Mouse (Mus musculus): ENCODE data around the gene Lcp1. TPM values are rescaled to one million over a fixed set of nuclear protein-coding genes. Genes with fewer than 3 reads are reported as not detected.
A peak's percentile ranks its signal among the peaks of the same experiment; 100 is the strongest.

Lcp1 gene
- total and polyA plus RNA-seq, 2 experiments from 2014 or later: 11.2 to 11.3 TPM

DNA sequence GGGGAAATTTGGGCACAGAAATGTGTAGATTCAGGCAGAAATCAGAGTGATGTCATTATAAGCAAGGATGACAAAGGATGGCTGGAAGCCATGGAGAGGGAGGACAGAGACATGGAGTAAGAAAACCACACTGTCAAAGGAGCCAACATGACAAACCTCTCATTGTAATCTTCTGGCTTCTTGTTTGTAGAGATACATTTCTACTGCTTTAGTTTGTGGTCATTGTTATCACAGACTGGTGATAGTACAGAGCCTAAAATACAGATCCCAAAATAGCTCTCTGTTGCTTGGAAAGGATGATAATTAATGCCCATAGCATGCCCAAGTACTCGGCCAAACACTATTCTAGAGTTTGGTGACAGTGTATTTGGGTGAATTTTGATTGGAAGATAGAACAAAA, 39.6 kb downstream of the Lcp1 start:
- no peaks in the 10 kb centered on the region for H3K36me3 ChIP-seq (replicated peaks; ENCODE audit: control insufficient read depth, insufficient read depth, low read length)
- H3K9ac ChIP-seq (replicated peaks; ENCODE audit: low read depth, low read length): no peak overlapping the region
- no peaks in the 10 kb centered on the region for H3K27me3 ChIP-seq (ENCODE audit: control insufficient read depth, insufficient read depth, low read length)
- H3K27ac ChIP-seq (ENCODE audit: low read depth): peak overlapping the region; percentile 38; the same call in 1 of the 2 replicates
- ATAC-seq (ENCODE audit: insufficient read depth, low read depth) (no peak), DNase-seq (ENCODE audit: low spot score) (no peak)
- H3K4me3 ChIP-seq (ENCODE audit: low read depth, low read length): no peak overlapping the region
- H3K9me3 ChIP-seq (replicated peaks; ENCODE audit: control insufficient read depth, low read length): no peaks in the 10 kb centered on the region
- WGBS: 11% methylated on average over 1 of the region's 1 CpGs
- H3K4me2 ChIP-seq (ENCODE audit: low read depth, low read length): no peak overlapping the region; the same call in 1 of the 2 replicates
- H3K4me1 ChIP-seq (ENCODE audit: control insufficient read depth, insufficient read depth): peaks cover 24% of the 10 kb centered on the region
- TF ChIP-seq EP300 (IDR thresholded peaks at IDR 0.05; ENCODE audit: low read depth) (no peak), CTCF (IDR thresholded peaks at IDR 0.05; ENCODE audit: low read depth) (no peak)

DNA sequence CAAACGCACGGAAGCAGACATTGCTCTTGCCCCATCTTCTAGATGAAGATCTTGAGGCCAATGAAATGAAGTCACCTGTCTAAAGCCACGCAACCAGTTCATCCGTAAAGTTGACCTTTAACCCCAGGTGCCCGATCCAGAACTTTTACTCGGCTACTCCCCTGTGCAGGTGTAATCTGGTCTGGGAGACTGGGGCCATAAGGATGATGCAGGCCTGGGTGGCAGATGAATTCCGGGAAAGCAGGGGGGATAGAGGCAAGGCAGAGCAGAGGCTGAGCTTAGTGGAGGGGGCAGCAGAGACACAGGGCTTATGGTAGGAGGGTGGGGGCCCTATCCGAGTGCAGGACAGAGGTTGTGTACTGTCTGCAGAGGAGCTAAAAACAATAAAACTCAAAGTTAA, 43.4 kb downstream of the Lcp1 start:
- H3K27ac ChIP-seq (ENCODE audit: low read depth): no peak overlapping the region
- ATAC-seq (ENCODE audit: insufficient read depth, low read depth): no peak
- H3K9ac ChIP-seq (replicated peaks; ENCODE audit: low read depth, low read length): no peak overlapping the region
- no peak overlapping the region for H3K4me2 ChIP-seq (ENCODE audit: low read depth, low read length)
- H3K4me3 ChIP-seq (ENCODE audit: low read depth, low read length): no peak overlapping the region
- DNase-seq (ENCODE audit: low spot score): no peak
- no peaks in the 10 kb centered on the region for H3K36me3 ChIP-seq (replicated peaks; ENCODE audit: control insufficient read depth, insufficient read depth, low read length)
- TF ChIP-seq EP300 (IDR thresholded peaks at IDR 0.05; ENCODE audit: low read depth) (no peak), CTCF (IDR thresholded peaks at IDR 0.05; ENCODE audit: low read depth) (no peak)
- H3K4me1 ChIP-seq (ENCODE audit: control insufficient read depth, insufficient read depth): peaks cover 30% of the 10 kb centered on the region
- no peaks in the 10 kb centered on the region for H3K27me3 ChIP-seq (ENCODE audit: control insufficient read depth, insufficient read depth, low read length)
- no peaks in the 10 kb centered on the region for H3K9me3 ChIP-seq (replicated peaks; ENCODE audit: control insufficient read depth, low read length)
- WGBS: 87% methylated on average over 8 of the region's 8 CpGs

DNA sequence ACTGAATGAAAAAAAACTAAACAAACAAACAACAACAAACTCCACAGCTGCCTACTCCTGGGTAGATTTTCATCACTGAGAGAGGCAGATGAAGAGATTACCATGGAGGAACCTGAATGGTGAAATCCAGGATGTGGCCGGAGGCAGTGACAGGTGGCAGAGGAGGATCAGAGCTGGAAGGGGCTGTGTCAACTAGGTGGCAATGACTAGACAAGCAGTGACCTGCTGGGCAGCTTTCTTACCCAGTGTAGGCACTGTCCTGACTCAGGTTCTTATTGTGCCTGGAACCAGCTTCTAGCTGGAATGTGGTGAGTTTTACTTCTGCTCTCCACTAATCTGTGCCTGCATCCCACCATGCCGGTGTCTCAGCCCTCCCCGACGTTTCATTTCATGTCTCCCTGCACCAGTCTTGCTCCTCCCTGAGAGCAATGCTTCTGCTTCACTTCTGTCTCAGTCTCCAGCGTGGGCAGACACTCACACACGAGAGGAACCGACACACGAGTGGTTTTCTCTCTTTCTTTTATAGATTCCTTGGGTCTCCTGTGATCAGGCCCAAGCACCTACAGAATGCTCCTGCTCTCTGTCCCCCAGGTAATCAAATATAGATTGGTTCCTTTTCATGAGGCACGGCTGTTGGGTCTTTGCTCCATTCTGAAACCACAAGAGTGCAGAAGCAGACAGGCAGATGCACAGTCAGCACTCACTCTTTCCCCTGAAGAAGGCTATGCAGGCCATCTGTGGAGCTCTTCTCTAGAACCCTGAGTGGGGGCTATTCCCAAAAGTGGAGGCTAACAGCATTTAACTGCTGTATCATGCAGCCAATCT, 44.0 kb downstream of the Lcp1 start:
- ATAC-seq (ENCODE audit: insufficient read depth, low read depth) (no peak), DNase-seq (ENCODE audit: low spot score) (no peak)
- H3K27me3 ChIP-seq (ENCODE audit: control insufficient read depth, insufficient read depth, low read length): no peaks in the 10 kb centered on the region
- TF ChIP-seq EP300 (IDR thresholded peaks at IDR 0.05; ENCODE audit: low read depth) (no peak), CTCF (IDR thresholded peaks at IDR 0.05; ENCODE audit: low read depth) (no peak)
- H3K4me2 ChIP-seq (ENCODE audit: low read depth, low read length): no peak overlapping the region
- 81% methylated on average over 9 of the region's 9 CpGs for WGBS
- no peak overlapping the region for H3K9ac ChIP-seq (replicated peaks; ENCODE audit: low read depth, low read length)
- no peaks in the 10 kb centered on the region for H3K36me3 ChIP-seq (replicated peaks; ENCODE audit: control insufficient read depth, insufficient read depth, low read length)
- H3K27ac ChIP-seq (ENCODE audit: low read depth): no peak overlapping the region
- no peak overlapping the region for H3K4me3 ChIP-seq (ENCODE audit: low read depth, low read length)
- no peaks in the 10 kb centered on the region for H3K9me3 ChIP-seq (replicated peaks; ENCODE audit: control insufficient read depth, low read length)
- H3K4me1 ChIP-seq (ENCODE audit: control insufficient read depth, insufficient read depth): peaks cover 30% of the 10 kb centered on the region

DNA sequence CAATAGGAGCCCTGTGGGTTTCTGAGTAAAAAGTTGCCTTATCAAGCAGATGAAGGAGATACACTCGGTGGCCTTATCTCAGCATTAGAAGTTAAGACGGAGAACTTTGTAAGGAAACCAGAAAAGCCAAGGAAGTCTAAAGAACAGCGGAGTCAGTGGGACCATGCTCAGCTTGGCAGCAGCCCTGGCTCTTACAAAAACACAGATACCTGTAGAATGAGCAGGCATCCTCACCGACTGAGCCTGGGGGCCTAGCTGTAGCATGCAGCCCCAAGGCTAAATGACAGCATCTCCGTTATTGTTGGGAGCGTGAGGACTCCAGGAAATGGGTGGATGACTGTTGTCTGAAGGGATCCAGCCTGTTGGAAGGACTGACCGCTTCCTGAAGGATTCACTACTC, 44.9 kb downstream of the Lcp1 start:
- H3K27ac ChIP-seq (ENCODE audit: low read depth): no peak overlapping the region
- no peak overlapping the region for H3K4me2 ChIP-seq (ENCODE audit: low read depth, low read length)
- no peaks in the 10 kb centered on the region for H3K9me3 ChIP-seq (replicated peaks; ENCODE audit: control insufficient read depth, low read length)
- WGBS: 66% methylated on average over 7 of the region's 7 CpGs
- DNase-seq (ENCODE audit: low spot score) (no peak), ATAC-seq (ENCODE audit: insufficient read depth, low read depth) (no peak)
- peaks cover 22% of the 10 kb centered on the region for H3K4me1 ChIP-seq (ENCODE audit: control insufficient read depth, insufficient read depth)
- H3K9ac ChIP-seq (replicated peaks; ENCODE audit: low read depth, low read length): no peak overlapping the region
- H3K36me3 ChIP-seq (replicated peaks; ENCODE audit: control insufficient read depth, insufficient read depth, low read length): no peaks in the 10 kb centered on the region
- no peak overlapping the region for H3K4me3 ChIP-seq (ENCODE audit: low read depth, low read length)
- TF ChIP-seq CTCF (IDR thresholded peaks at IDR 0.05; ENCODE audit: low read depth) (no peak), EP300 (IDR thresholded peaks at IDR 0.05; ENCODE audit: low read depth) (no peak)
- no peaks in the 10 kb centered on the region for H3K27me3 ChIP-seq (ENCODE audit: control insufficient read depth, insufficient read depth, low read length)

DNA sequence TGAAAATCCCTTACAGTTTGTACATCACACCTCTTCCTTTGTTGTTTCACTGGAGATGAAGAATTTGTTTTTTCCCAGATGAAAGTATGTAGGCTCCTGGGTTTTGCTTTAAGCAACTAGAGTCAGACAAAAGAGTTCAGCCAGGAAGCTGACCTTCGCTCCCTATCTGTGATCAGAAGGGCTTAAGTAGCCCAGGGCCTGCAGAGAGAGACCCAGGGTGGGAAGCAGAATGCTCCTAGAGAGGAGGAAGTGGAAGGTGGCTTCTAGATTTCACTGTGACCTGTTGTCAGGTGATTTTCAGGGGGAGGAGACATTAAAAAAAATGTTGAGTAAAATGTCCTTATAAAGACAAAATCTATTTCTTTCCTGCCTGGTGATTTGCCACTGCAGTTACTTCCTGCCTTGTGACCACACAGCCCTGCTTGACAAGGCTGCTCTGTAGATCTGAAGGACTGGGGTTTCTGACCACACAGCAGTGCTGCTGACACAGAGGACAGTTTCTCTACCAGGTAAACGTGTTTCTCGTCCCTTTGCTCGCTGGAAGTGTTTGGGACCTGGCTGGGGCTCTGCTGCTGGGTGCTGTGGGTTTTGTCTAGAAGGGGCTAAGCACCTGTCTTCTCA, 45.6 kb downstream of the Lcp1 start:
- H3K4me1 ChIP-seq (ENCODE audit: control insufficient read depth, insufficient read depth): peaks cover 15% of the 10 kb centered on the region; the same call in 1 of the 2 replicates
- ATAC-seq (ENCODE audit: insufficient read depth, low read depth) (no peak), DNase-seq (ENCODE audit: low spot score) (no peak)
- no peaks in the 10 kb centered on the region for H3K27me3 ChIP-seq (ENCODE audit: control insufficient read depth, insufficient read depth, low read length)
- no peaks in the 10 kb centered on the region for H3K36me3 ChIP-seq (replicated peaks; ENCODE audit: control insufficient read depth, insufficient read depth, low read length)
- peak overlapping the region; percentile 50; the same call in 1 of the 2 replicates for H3K27ac ChIP-seq (ENCODE audit: low read depth)
- 45% methylated on average over 4 of the region's 4 CpGs for WGBS
- H3K9ac ChIP-seq (replicated peaks; ENCODE audit: low read depth, low read length): no peak overlapping the region
- H3K4me3 ChIP-seq (ENCODE audit: low read depth, low read length): no peak overlapping the region
- no peaks in the 10 kb centered on the region for H3K9me3 ChIP-seq (replicated peaks; ENCODE audit: control insufficient read depth, low read length)
- TF ChIP-seq CTCF (IDR thresholded peaks at IDR 0.05; ENCODE audit: low read depth) (no peak), EP300 (IDR thresholded peaks at IDR 0.05; ENCODE audit: low read depth) (no peak)
- H3K4me2 ChIP-seq (ENCODE audit: low read depth, low read length): peak overlapping the region; percentile 17; the same call in 1 of the 2 replicates

Measured in heart, postnatal 0 days (tissue).